Mouse (Mus musculus) frontal cortex, postnatal 36 days (tissue): ENCODE measurements at regions not wholly inside any gene's neighbourhood (a gene's known extent, or its start where the extent isn't known, plus 50 kb on each side); places are given as distances from the start of the nearest gene placed in this dataset.

ENCODE experiments used
- DNase-seq, 2 experiments: peaks; one replicate each; pipeline ENCODE4 v3.0.0; 2022; ENCODE audit warnings: low spot score in 2 of 2

- DNase-seq: no peak
Measured at GRCm38 (mm10) chr4:54812740-54813634, 131.9 kb upstream of the Zfp462 start.

GRCm38 (mm10) chr4:54837326-54837725 lies 107.5 kb upstream of the Zfp462 start:
- DNase-seq: peak in 1 of 2 experiments; percentile 14

DNA sequence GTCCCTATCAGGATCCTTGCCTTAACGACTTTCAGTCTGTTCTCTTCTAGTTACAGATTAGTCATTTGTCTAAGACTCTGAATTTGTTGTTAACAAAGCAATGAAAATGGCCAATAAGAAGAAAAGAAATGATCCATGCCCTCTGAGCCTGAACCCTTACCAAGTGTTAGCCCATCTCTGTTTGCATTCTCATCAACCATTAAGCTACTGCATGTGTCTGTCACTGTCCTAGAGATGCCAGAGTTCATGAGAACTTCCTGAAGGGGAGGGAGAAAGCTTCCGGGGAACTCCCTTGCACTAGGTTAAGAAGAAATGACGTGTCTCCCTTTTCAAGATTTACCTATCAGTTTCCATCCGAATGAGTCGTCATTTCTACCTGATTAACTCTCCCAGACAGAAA lies 106.7 kb upstream of the Zfp462 start:
- DNase-seq: no peak

DNA sequence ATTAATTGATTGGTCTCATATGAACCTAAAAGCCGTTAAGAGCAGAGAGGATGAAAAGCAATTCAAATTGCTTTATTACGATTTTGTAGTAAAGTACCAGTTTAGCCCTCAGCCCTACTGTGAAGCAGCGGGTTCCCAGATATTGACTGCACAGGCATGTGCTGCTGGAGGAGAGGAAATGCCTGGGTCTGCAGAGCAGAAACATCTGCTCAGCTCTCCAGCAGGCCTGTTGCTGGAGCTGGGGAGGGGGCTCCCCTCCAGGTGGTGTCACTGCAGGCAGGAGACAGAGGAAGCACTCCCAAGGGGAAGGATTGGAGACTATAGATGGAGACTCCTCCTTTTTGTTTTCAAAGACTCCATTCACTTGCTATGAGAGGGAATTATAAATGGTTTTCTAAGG lies 106.1 kb upstream of the Zfp462 start:
- no peak for DNase-seq

- DNase-seq: no peak
Measured at GRCm38 (mm10) chr4:54852991-54853925, 91.6 kb upstream of the Zfp462 start.

GRCm38 (mm10) chr4:54858604-54859003 lies 86.2 kb upstream of the Zfp462 start:
- DNase-seq: no peak

DNA sequence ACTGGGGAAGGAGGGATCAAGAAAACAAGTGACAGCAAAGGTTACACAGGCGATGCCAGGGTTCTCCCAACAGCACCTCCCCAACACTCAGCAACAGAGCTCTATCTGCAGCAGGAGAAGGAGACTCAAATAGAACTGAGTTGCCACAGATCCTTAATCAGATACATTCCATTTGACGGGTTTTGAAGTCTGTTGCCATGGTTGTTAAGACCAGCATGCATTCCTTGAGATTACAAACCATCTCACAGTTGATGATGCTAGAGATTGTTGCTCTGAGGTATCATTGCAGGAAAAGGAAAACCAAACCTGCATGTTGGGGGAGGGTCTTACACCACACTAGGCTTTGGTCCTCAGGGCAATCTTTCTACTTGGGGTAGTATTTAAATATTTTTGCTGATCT lies 78.8 kb upstream of the Zfp462 start:
- peak in 1 of 2 experiments; percentile 1 for DNase-seq

- DNase-seq: no peak
Measured at GRCm38 (mm10) chr4:54874136-54874827, 70.6 kb upstream of the Zfp462 start.

- DNase-seq: no peak
Measured at GRCm38 (mm10) chr4:54875506-54875905, 69.3 kb upstream of the Zfp462 start.

GRCm38 (mm10) chr4:54877361-54877760 lies 67.5 kb upstream of the Zfp462 start:
- no peak for DNase-seq

- DNase-seq: no peak
Measured at GRCm38 (mm10) chr4:54878531-54878930, 66.3 kb upstream of the Zfp462 start.

DNA sequence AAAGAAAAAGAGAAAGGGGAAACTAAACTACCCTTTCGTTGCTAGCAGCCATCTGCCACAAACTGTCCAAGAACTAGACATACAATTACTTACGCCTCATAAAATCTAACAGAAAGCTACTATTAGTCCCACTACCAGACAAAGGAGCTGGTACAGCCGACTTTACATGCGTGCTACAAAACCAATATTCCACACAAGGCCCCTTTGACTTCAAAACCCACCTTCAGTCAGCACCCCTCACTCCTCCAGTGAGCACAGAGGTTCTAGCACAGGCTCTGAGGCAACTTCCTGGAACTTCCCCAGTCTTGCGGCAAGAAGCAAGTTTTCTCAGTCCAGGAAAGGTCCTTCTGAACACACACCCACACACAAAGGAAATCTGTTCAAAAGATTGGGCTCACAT lies 51.6 kb upstream of the Zfp462 start:
- no peak for DNase-seq
